Mouse (Mus musculus): ENCODE measurements around the gene Zfp988.
"Not testable (repeated sequence)": the region's sequence is repeated elsewhere in the genome, so short reads cannot be mapped to it uniquely, and the experiment has no call there.

DNA sequence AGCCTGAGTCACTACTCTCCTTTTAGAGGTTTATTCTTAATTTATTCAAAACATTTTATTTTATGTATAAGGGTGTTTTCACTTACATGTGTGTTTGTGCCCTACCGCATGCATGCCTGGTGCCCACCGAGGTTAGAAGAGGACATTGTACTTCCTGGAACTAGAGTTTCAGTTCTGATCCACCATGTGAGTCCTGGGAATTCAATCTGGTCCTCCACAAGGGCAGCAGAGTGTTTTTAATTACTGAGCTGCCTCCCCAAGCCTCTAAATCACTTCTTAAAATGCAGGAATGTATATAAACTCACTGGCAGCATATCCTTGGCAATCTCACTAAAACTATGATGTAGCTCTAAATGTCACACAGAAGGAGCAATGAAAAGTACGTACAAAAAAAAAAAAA lies 33.2 kb downstream of the Zfp988 start:
- not testable (repeated sequence) for TF ChIP-seq CTCF, EP300 (IDR thresholded peaks at IDR 0.05; ENCODE audit: low read depth)
